7 mouse cellular contexts compared by ENCODE assay signal in genomic region chr3:50382729-50383128, GRCm38 (mm10).
DNase-seq lines count a peak whose midpoint lies in the region; ATAC-seq lines count a peak whose summit lies in the region.

No protein-coding gene starts in this region.

- no peak overlapping the region for H3K27ac ChIP-seq in liver, embryonic 12.5 days

- H3K36me3 ChIP-seq in liver, embryonic 12.5 days = no peaks in the 10 kb centered on the region

- peak overlapping the region; percentile 56; the same call in 1 of the 2 replicates for H3K4me2 ChIP-seq in liver, embryonic 12.5 days

- no peaks in the 10 kb centered on the region for H3K27me3 ChIP-seq in liver, embryonic 12.5 days (replicated peaks)

- no peak overlapping the region for H3K4me3 ChIP-seq in liver, embryonic 12.5 days

- ATAC-seq in hematopoietic stem cell, adult 5-6 weeks (replicated peaks in 1 of 2; ENCODE audit: insufficient read depth in 1 of 2, low FRiP score in 2 of 2, low TSS enrichment in 1 of 2, low read depth in 1 of 2, poor library complexity in 2 of 2, severe bottlenecking in 2 of 2) = peak; percentile 51 to 79; a peak in 3 of 4 replicates
- ATAC-seq in liver, embryonic 12.5 days = no peak

- no peak overlapping the region for H3K9ac ChIP-seq in liver, embryonic 12.5 days

- H3K4me1 ChIP-seq in liver, embryonic 12.5 days = peaks cover 4% of the 10 kb centered on the region; the same call in 1 of the 2 replicates

- H3K9me3 ChIP-seq in liver, embryonic 12.5 days (replicated peaks) = no peaks in the 10 kb centered on the region

- WGBS in liver, embryonic 12.5 days (ENCODE audit: insufficient replicate concordance) = 11% methylated on average over 5 of the region's 5 CpGs

- DNase-seq in testis, postnatal 14 days (ENCODE audit: low spot score) = peak; percentile 17
- no peak for DNase-seq in testis, postnatal 10 days (ENCODE audit: low spot score)
- no peak for DNase-seq in spleen, adult 18-20 months
- no peak for DNase-seq in right cerebral cortex, postnatal 4 days
- DNase-seq in right cerebral cortex, postnatal 25 days = no peak
